Mouse (Mus musculus) liver, postnatal 0 days (tissue): ENCODE results near the gene Fbxo42. TPM values are rescaled to one million over a fixed set of nuclear protein-coding genes. Genes with fewer than 3 reads are reported as not detected.

Source experiments
- ATAC-seq: fragments of 200-750 bp; cut with Nextera tagmentation; 2 replicates; pipeline ENCODE4 v1.8.0; 2017; ENCODE audit warnings: mild to moderate bottlenecking, moderate library complexity
- DNase-seq: peaks from one replicate; pipeline ENCODE4 v3.0.0-alpha.2; 2016
- H3K27ac ChIP-seq: fragments of 300-500 bp; sonication (generic); 2 replicates; pipeline ENCODE4 v1.5.1; 2014; ENCODE audit warnings: antibody characterized with exemption, moderate library complexity, mild to moderate bottlenecking, low read depth
- H3K27me3 ChIP-seq: fragments of 300-500 bp; sonication (generic); 2 replicates; pipeline ENCODE4 v1.6.1; 2014; ENCODE audit warnings: low read length, control low read depth, mixed read lengths; ENCODE audit not compliant: insufficient read depth
- H3K36me3 ChIP-seq: fragments of 300-500 bp; sonication (generic); replicated peaks from 2 replicates; pipeline ENCODE4 v1.6.1; 2014; ENCODE audit warnings: mild to moderate bottlenecking, control low read depth, low read length, moderate library complexity, mixed read lengths; ENCODE audit not compliant: insufficient read depth
- H3K4me1 ChIP-seq: fragments of 300-500 bp; sonication (generic); 2 replicates; pipeline ENCODE4 v1.6.1; 2014; ENCODE audit warnings: antibody characterized with exemption, mild to moderate bottlenecking, control low read depth; ENCODE audit not compliant: insufficient read depth
- H3K4me2 ChIP-seq: fragments of 300-500 bp; sonication (generic); 2 replicates; pipeline ENCODE4 v1.6.1; 2014; ENCODE audit warnings: low read depth, mild to moderate bottlenecking, low read length, moderate library complexity, mixed read lengths
- H3K4me3 ChIP-seq: fragments of 300-500 bp; sonication (generic); 2 replicates; pipeline ENCODE4 v1.5.1; 2014; ENCODE audit warnings: low read depth, low read length
- H3K9ac ChIP-seq: fragments of 300-500 bp; sonication (generic); replicated peaks from 2 replicates; pipeline ENCODE4 v1.6.1; 2014; ENCODE audit warnings: mild to moderate bottlenecking, moderate library complexity
- H3K9me3 ChIP-seq: fragments of 300-500 bp; sonication (generic); 2 replicates; pipeline ENCODE4 v1.6.1; 2016; ENCODE audit warnings: mild to moderate bottlenecking, control low read depth, low read length, mixed read lengths
- CTCF ChIP-seq: sonication (generic); IDR thresholded peaks from 2 replicates; pipeline ENCODE4 v1.5.1; 2016; ENCODE audit warnings: antibody characterized with exemption, low read depth
- EP300 ChIP-seq: IDR thresholded peaks from 2 replicates; pipeline ENCODE4 v1.6.1; 2016; ENCODE audit warnings: antibody characterized with exemption, low read depth, mild to moderate bottlenecking
- WGBS: fragments of 180-500 bp; shearing (Covaris S2); extraction: QIAGEN DNeasy Blood & Tissue Kit; methylation state at CpG from one replicate; pipeline ENCODE4 v1.1.7; 2014; ENCODE audit not compliant: insufficient replicate concordance; 5-methylcytosine and 5-hydroxymethylcytosine counted together
- polyA plus RNA-seq: library from polyadenylated mRNA; unstranded; fragments of >200 nt; fragmentation: Nextera tagmentation; extraction: Ambion mirVana; gene quantifications from 2 replicates; pipeline ENCODE4 v1.2.1, GENCODE M21; 2015

Gene Fbxo42
- polyA plus RNA-seq, 1 experiment from 2014 or later = 11.7 TPM

- DNase-seq (peak; percentile 68), ATAC-seq (peak; percentile 75)
- no peaks in the 10 kb centered on the region for H3K27me3 ChIP-seq
- H3K36me3 ChIP-seq = no peaks in the 10 kb centered on the region
- H3K9ac ChIP-seq = peak overlapping the region; percentile 96
- TF ChIP-seq CTCF (no peak), EP300 (no peak)
- peak overlapping the region; percentile 93 for H3K27ac ChIP-seq
- under 1% methylated on average over 62 of the region's 66 CpGs for WGBS
- peaks cover 24% of the 10 kb centered on the region for H3K4me1 ChIP-seq
- peak overlapping the region; percentile 100 for H3K4me3 ChIP-seq
- H3K4me2 ChIP-seq = peak overlapping the region; percentile 85
- no peaks in the 10 kb centered on the region for H3K9me3 ChIP-seq
Measured at GRCm38 (mm10) chr4:141148009-141148801, 492 bp downstream of the Fbxo42 start.

- H3K36me3 ChIP-seq = no peaks in the 10 kb centered on the region; the same call in 1 of the 2 replicates
- WGBS = 27% methylated on average over 7 of the region's 7 CpGs
- H3K27ac ChIP-seq = peak overlapping the region; percentile 93; the same call in 1 of the 2 replicates
- peak overlapping the region; percentile 100 for H3K4me3 ChIP-seq
- TF ChIP-seq CTCF = no peak
- no peak for TF ChIP-seq EP300
- H3K27me3 ChIP-seq = no peaks in the 10 kb centered on the region
- ATAC-seq (no peak), DNase-seq (no peak)
- peak overlapping the region; percentile 96 for H3K9ac ChIP-seq
- peaks cover 27% of the 10 kb centered on the region for H3K4me1 ChIP-seq
- no peaks in the 10 kb centered on the region for H3K9me3 ChIP-seq
- peak overlapping the region; percentile 85 for H3K4me2 ChIP-seq
Measured at GRCm38 (mm10) chr4:141149116-141149515, 1.4 kb downstream of the Fbxo42 start.

- Histone ChIP-seq H3K27me3 (no peaks in the 10 kb centered on the region), H3K4me1 (peaks cover 67% of the 10 kb centered on the region), H3K4me3 (no peak overlapping the region), H3K9ac (0 out of 2 replicates have a peak overlapping the region, but pooled peaks have one; percentile 1), H3K9me3 (no peaks in the 10 kb centered on the region), H3K27ac (peak overlapping the region; percentile 40; the same call in 1 of the 2 replicates), H3K36me3 (peaks cover 5% of the 10 kb centered on the region; the same call in 1 of the 2 replicates), H3K4me2 (no peak overlapping the region)
- TF ChIP-seq CTCF = no peak
- no peak for TF ChIP-seq EP300
- ATAC-seq = no peak
- WGBS = 51% methylated on average over 4 of the region's 4 CpGs
- DNase-seq = no peak
Measured at GRCm38 (mm10) chr4:141157485-141157884, 9.8 kb downstream of the Fbxo42 start.

GRCm38 (mm10) chr4:141158609-141159008, 10.9 kb downstream of the Fbxo42 start:
- 49% methylated on average over 2 of the region's 2 CpGs for WGBS
- peak overlapping the region; percentile 54 for H3K4me2 ChIP-seq
- H3K27ac ChIP-seq = peak overlapping the region; percentile 74
- H3K4me1 ChIP-seq = peaks cover 72% of the 10 kb centered on the region
- no peak overlapping the region for H3K4me3 ChIP-seq
- no peak for TF ChIP-seq EP300
- no peak for TF ChIP-seq CTCF
- ATAC-seq (no peak), DNase-seq (no peak)
- no peaks in the 10 kb centered on the region for H3K9me3 ChIP-seq
- no peaks in the 10 kb centered on the region for H3K27me3 ChIP-seq
- peaks cover 5% of the 10 kb centered on the region; the same call in 1 of the 2 replicates for H3K36me3 ChIP-seq
- H3K9ac ChIP-seq = peak overlapping the region; percentile 1

- TF ChIP-seq CTCF (peak; percentile 51), EP300 (no peak)
- peak overlapping the region; percentile 54 for H3K4me2 ChIP-seq
- ATAC-seq (no peak), DNase-seq (no peak)
- peaks cover 74% of the 10 kb centered on the region for H3K4me1 ChIP-seq
- no peaks in the 10 kb centered on the region for H3K27me3 ChIP-seq
- 20% methylated on average over 11 of the region's 11 CpGs for WGBS
- no peak overlapping the region for H3K4me3 ChIP-seq
- H3K9me3 ChIP-seq = no peaks in the 10 kb centered on the region
- H3K36me3 ChIP-seq = peaks cover 5% of the 10 kb centered on the region; the same call in 1 of the 2 replicates
- peak overlapping the region; percentile 1 for H3K9ac ChIP-seq
- peak overlapping the region; percentile 74 for H3K27ac ChIP-seq
Measured at GRCm38 (mm10) chr4:141159093-141159492, 11.4 kb downstream of the Fbxo42 start.

GRCm38 (mm10) chr4:141159666-141160065, 12.0 kb downstream of the Fbxo42 start:
- H3K4me2 ChIP-seq = 0 out of 2 replicates have a peak overlapping the region, but pooled peaks have one; percentile 54
- TF ChIP-seq CTCF = no peak
- TF ChIP-seq EP300 = no peak
- DNase-seq (no peak), ATAC-seq (no peak)
- no peaks in the 10 kb centered on the region for H3K9me3 ChIP-seq
- WGBS = 39% methylated on average over 5 of the region's 5 CpGs
- peaks cover 70% of the 10 kb centered on the region for H3K4me1 ChIP-seq
- H3K9ac ChIP-seq = peak overlapping the region; percentile 50
- no peak overlapping the region for H3K4me3 ChIP-seq
- peaks cover 5% of the 10 kb centered on the region; the same call in 1 of the 2 replicates for H3K36me3 ChIP-seq
- peak overlapping the region; percentile 74 for H3K27ac ChIP-seq
- H3K27me3 ChIP-seq = no peaks in the 10 kb centered on the region
